In the genomic region with DNA sequence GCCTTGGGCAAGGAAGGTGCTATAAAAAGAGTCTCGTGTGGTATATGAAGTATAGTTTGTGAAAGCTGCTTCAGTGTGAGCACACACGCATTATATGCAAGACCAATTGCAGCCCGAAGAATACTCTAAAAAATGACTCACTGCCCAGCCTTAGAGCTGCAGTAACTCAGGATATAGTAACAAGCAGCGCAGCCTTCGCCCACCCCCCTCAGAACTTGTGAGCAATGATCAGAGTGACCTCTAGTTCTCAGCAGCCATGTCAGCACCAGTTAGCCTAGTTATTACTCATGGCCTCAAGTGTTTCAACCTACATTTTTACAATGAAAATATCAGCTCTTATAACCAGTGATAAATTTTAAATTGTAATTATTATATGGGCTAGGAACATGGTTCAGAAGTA, we compare ENCODE assay signal across 12 mouse cellular contexts. TPM values are rescaled to one million over a fixed set of nuclear protein-coding genes. Genes with fewer than 3 reads are reported as not detected.
"Had no signal": no experiment of that assay in that cellular context is flagged by ENCODE, and none has a peak within 500 bp of the region (broad histone marks: within the 10 kb centered on the region; RNA-seq: fewer than 3 reads in every experiment).

No protein-coding gene starts in this region.

- ATAC-seq: midbrain, embryonic 13.5 days had no signal

- H3K4me2 ChIP-seq: limb, embryonic 13.5 days; midbrain, embryonic 13.5 days; stomach, embryonic 15.5 days had no signal

- H3K27ac ChIP-seq: layer of hippocampus, adult 2 months; limb, embryonic 13.5 days; liver, embryonic 14.5 days; midbrain, embryonic 13.5 days; stomach, embryonic 15.5 days had no signal

- H3K4me3 ChIP-seq: layer of hippocampus, adult 2 months; limb, embryonic 13.5 days; midbrain, embryonic 13.5 days; stomach, embryonic 15.5 days had no signal

- H3K9ac ChIP-seq: limb, embryonic 13.5 days; liver, embryonic 14.5 days; midbrain, embryonic 13.5 days; stomach, embryonic 15.5 days had no signal

- DNase-seq: kidney, postnatal 10 days; kidney, postnatal 4 days; left cerebral cortex, postnatal 4 days; lung, adult 18-20 months; right cerebral cortex, postnatal 14 days; thymus, postnatal 36 days had no signal

- H3K27me3 ChIP-seq: limb, embryonic 13.5 days; midbrain, embryonic 13.5 days; stomach, embryonic 15.5 days had no signal

- H3K9me3 ChIP-seq: limb, embryonic 13.5 days; midbrain, embryonic 13.5 days; stomach, embryonic 15.5 days had no signal

RNA-seq across cellular contexts. Expression of gene Wnt4, which starts 59.2 kb away (rescaled TPM):
- total RNA-seq: megakaryocyte-erythroid progenitor cell, adult 5-6 weeks had no signal
